Mouse (Mus musculus) limb, embryonic 11.5 days (tissue): Measurements from ENCODE around the gene Bst2. TPM values are rescaled to one million over a fixed set of nuclear protein-coding genes. Genes with fewer than 3 reads are reported as not detected.
"Not testable (repeated sequence)": the region's sequence is repeated elsewhere in the genome, so short reads cannot be mapped to it uniquely, and the experiment has no call there.

ENCODE experiments used
- ATAC-seq: fragments of 200-750 bp; cut with Nextera tagmentation; 2 replicates; pipeline ENCODE4 v1.8.0; 2017; ENCODE audit warnings: low read depth; ENCODE audit not compliant: insufficient number of reproducible peaks, low FRiP score, low TSS enrichment
- DNase-seq: peaks from one replicate; pipeline ENCODE4 v3.0.0-alpha.2; 2015; ENCODE audit warnings: low spot score
- H3K27ac ChIP-seq: fragments of 300-500 bp; sonication (generic); replicated peaks from 2 replicates; pipeline ENCODE4 v1.5.1; 2014; ENCODE audit warnings: low read depth, mild to moderate bottlenecking, low read length
- H3K27me3 ChIP-seq: fragments of 300-500 bp; sonication (generic); 2 replicates; pipeline ENCODE4 v1.6.1; 2014; ENCODE audit warnings: mild to moderate bottlenecking, low read length, mixed read lengths; ENCODE audit not compliant: control insufficient read depth, insufficient read depth
- H3K36me3 ChIP-seq: fragments of 300-500 bp; sonication (generic); 2 replicates; pipeline ENCODE4 v1.6.1; 2014; ENCODE audit warnings: mild to moderate bottlenecking, low read length, moderate library complexity, mixed read lengths; ENCODE audit not compliant: control insufficient read depth, insufficient read depth
- H3K4me1 ChIP-seq: fragments of 300-500 bp; sonication (generic); 2 replicates; pipeline ENCODE4 v1.6.1; 2014; ENCODE audit warnings: low read length, mixed read lengths; ENCODE audit not compliant: control insufficient read depth, insufficient read depth
- H3K4me2 ChIP-seq: fragments of 300-500 bp; sonication (generic); 2 replicates; pipeline ENCODE4 v1.6.1; 2014; ENCODE audit warnings: low read depth, mild to moderate bottlenecking, moderate library complexity; ENCODE audit not compliant: severe bottlenecking
- H3K4me3 ChIP-seq: fragments of 300-500 bp; sonication (generic); 2 replicates; pipeline ENCODE4 v1.5.1; 2014; ENCODE audit warnings: low read depth, low read length
- H3K9ac ChIP-seq: fragments of 300-500 bp; sonication (generic); 2 replicates; pipeline ENCODE4 v1.6.1; 2014; ENCODE audit warnings: mild to moderate bottlenecking, low read length
- H3K9me3 ChIP-seq: fragments of 300-500 bp; sonication (generic); 2 replicates; pipeline ENCODE4 v1.6.1; 2016; ENCODE audit warnings: low read length; ENCODE audit not compliant: control insufficient read depth
- WGBS: fragments of 180-500 bp; shearing (Covaris S2); extraction: QIAGEN DNeasy Blood & Tissue Kit; methylation state at CpG from one replicate; pipeline ENCODE4 v1.1.7; 2014; 5-methylcytosine and 5-hydroxymethylcytosine counted together
- polyA plus RNA-seq: library from polyadenylated mRNA; unstranded; fragments of >200 nt; fragmentation: Nextera tagmentation; extraction: Ambion mirVana; gene quantifications from 2 replicates; pipeline ENCODE4 v1.2.1, GENCODE M21; 2014

The Bst2 gene
- polyA plus RNA-seq, 1 experiment from 2014 or later: 1.7 TPM

- DNase-seq (no peak), ATAC-seq (no peak)
- Histone ChIP-seq H3K4me2 (no peak overlapping the region), H3K4me1 (0 out of 2 replicates have a peak, but pooled peaks cover 3% of the 10 kb centered on the region), H3K4me3 (no peak overlapping the region), H3K27ac (no peak overlapping the region), H3K9ac (no peak overlapping the region), H3K9me3 (no peaks in the 10 kb centered on the region), H3K36me3 (no peaks in the 10 kb centered on the region), H3K27me3 (no peaks in the 10 kb centered on the region; the same call in 1 of the 2 replicates)
- WGBS: 61% methylated on average over 5 of the region's 5 CpGs
Observed at GRCm38 (mm10) chr8:71535663-71536062, 1.6 kb downstream of the Bst2 start.

- Histone ChIP-seq H3K9ac (no peak overlapping the region), H3K9me3 (no peaks in the 10 kb centered on the region), H3K36me3 (no peaks in the 10 kb centered on the region), H3K27ac (no peak overlapping the region), H3K4me1 (0 out of 2 replicates have a peak, but pooled peaks cover 3% of the 10 kb centered on the region), H3K4me2 (no peak overlapping the region), H3K4me3 (no peak overlapping the region), H3K27me3 (no peaks in the 10 kb centered on the region; the same call in 1 of the 2 replicates)
- 30% methylated on average over 3 of the region's 3 CpGs for WGBS
- no peak for DNase-seq
- ATAC-seq: no peak
Observed at GRCm38 (mm10) chr8:71534263-71534810, 2.9 kb downstream of the Bst2 start.

- not testable (repeated sequence) for H3K4me3 ChIP-seq, H3K9me3 ChIP-seq, H3K27me3 ChIP-seq, H3K27ac ChIP-seq, ATAC-seq, H3K9ac ChIP-seq, H3K4me1 ChIP-seq, H3K36me3 ChIP-seq, H3K4me2 ChIP-seq, DNase-seq
- WGBS: 75% methylated on average over 5 of the region's 12 CpGs
Observed at GRCm38 (mm10) chr8:71530735-71531467, 6.4 kb downstream of the Bst2 start.

- H3K4me2 ChIP-seq: no peak overlapping the region
- ATAC-seq (no peak), DNase-seq (no peak)
- H3K4me1 ChIP-seq: peaks cover 3% of the 10 kb centered on the region; the same call in 1 of the 2 replicates
- H3K4me3 ChIP-seq: no peak overlapping the region
- no peaks in the 10 kb centered on the region for H3K9me3 ChIP-seq
- H3K27me3 ChIP-seq: peaks cover 15% of the 10 kb centered on the region
- H3K27ac ChIP-seq: peak overlapping the region; percentile 42; the same call in 1 of the 2 replicates
- WGBS: 85% methylated on average over 11 of the region's 11 CpGs
- H3K36me3 ChIP-seq: no peaks in the 10 kb centered on the region
- H3K9ac ChIP-seq: no peak overlapping the region
Observed at GRCm38 (mm10) chr8:71528362-71529073, 8.7 kb downstream of the Bst2 start.

- WGBS: 46% methylated on average over 3 of the region's 3 CpGs
Observed at GRCm38 (mm10) chr8:71527162-71527870, 9.9 kb downstream of the Bst2 start.

GRCm38 (mm10) chr8:71526272-71526671 is 11.0 kb downstream of the Bst2 start:
- no peak for ATAC-seq
- Histone ChIP-seq H3K27ac (no peak overlapping the region), H3K4me1 (peaks cover 3% of the 10 kb centered on the region; the same call in 1 of the 2 replicates), H3K9me3 (no peaks in the 10 kb centered on the region), H3K9ac (no peak overlapping the region), H3K4me2 (no peak overlapping the region), H3K27me3 (peaks cover 15% of the 10 kb centered on the region), H3K36me3 (no peaks in the 10 kb centered on the region), H3K4me3 (no peak overlapping the region)
- peak; percentile 43 for DNase-seq
- WGBS: 8% methylated on average over 6 of the region's 6 CpGs

More at GRCm38 (mm10) chr8:71527162-71527870, 9.9 kb downstream of the Bst2 start:
- Histone ChIP-seq H3K27ac (no peak overlapping the region), H3K9me3 (no peaks in the 10 kb centered on the region), H3K36me3 (no peaks in the 10 kb centered on the region), H3K9ac (no peak overlapping the region), H3K4me3 (no peak overlapping the region), H3K4me1 (peaks cover 3% of the 10 kb centered on the region; the same call in 1 of the 2 replicates), H3K27me3 (peaks cover 15% of the 10 kb centered on the region), H3K4me2 (no peak overlapping the region)
- DNase-seq (no peak), ATAC-seq (no peak)

- Histone ChIP-seq H3K27ac (no peak within 1 kb of the TSS), H3K4me2 (peak within 1 kb of the TSS; percentile 27; the same call in 1 of the 2 replicates), H3K9ac (peak within 1 kb of the TSS; percentile 14; the same call in 1 of the 2 replicates), H3K27me3 (peaks cover 15% of the 10 kb centered on the region), H3K9me3 (no peaks in the 10 kb centered on the region), H3K4me3 (peak within 1 kb of the TSS; percentile 22), H3K36me3 (no peaks in the 10 kb centered on the region), H3K4me1 (peaks cover 3% of the 10 kb centered on the region; the same call in 1 of the 2 replicates)
- WGBS: 5% methylated on average over 46 of the region's 46 CpGs
- ATAC-seq (no peak), DNase-seq (peak; percentile 56)
Observed at GRCm38 (mm10) chr8:71525226-71526050, 11.8 kb downstream of the Bst2 start, which contains the start of gene Ccdc194. TSS of gene Ccdc194 (minus strand) at chr8:71525711.
